Mouse (Mus musculus) megakaryocyte, embryonic 14.5 days (primary cell): ENCODE results near the gene Vps35l.

Source experiments
- FLI1 ChIP-seq: IDR thresholded peaks from 2 replicates; pipeline ENCODE4 v1.6.1; 2012; ENCODE audit warnings: low read length, inconsistent platforms, mixed read lengths
- GATA1 ChIP-seq: IDR thresholded peaks from 3 replicates; pipeline ENCODE4 v1.6.1; 2012; ENCODE audit warnings: mixed read lengths, low read length, inconsistent platforms, borderline replicate concordance

DNA sequence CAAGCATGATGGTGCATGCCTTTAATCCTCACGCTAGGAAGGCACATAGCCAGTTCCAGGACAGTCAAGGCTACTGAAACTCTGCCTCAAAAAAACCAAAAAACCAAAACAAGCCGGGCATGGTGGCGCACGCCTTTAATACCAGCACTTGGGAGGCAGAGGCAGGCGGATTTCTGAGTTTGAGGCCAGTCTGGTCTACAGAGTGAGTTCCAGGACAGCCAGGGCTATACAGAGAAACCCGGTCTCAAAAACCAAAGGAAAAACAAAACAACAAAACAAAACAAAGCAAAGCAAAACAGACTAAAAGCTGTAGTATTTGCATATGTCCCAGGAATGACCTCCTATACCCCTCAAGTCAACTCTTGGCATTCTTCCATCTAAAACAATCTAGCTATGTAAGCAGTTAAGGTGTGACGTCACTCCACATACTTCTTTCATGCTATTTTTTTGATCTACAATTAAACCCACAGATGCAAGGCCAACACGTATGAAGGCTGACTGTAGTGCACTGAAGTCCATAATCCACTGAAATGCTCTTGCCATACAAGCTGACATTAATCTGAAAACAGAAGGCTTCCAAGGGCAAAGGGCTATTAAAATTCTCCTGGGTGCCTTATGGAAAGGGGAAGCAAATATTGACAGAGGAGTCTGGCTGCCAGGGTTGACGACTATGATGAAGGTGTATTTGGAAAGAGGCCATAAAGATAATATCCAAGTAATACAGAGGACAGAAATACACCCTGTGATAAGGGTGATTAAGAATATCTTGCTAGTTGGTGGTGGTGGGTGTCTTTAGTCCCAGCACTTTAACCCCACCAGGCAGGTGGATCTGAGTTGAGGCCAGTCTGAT, 35.8 kb upstream of the Vps35l start:
- TF ChIP-seq GATA1 = no peak
- TF ChIP-seq FLI1 = no peak
